Mouse (Mus musculus) neural tube, embryonic 11.5 days (tissue): ENCODE measurements at regions not wholly inside any gene's neighbourhood (a gene's known extent, or its start where the extent isn't known, plus 50 kb on each side); places are given as distances from the start of the nearest gene placed in this dataset.

Experiments
- ATAC-seq: fragments of 200-750 bp; cut with Nextera tagmentation; 2 replicates; pipeline ENCODE4 v1.8.0; 2017; ENCODE audit warnings: moderate number of reproducible peaks, mild to moderate bottlenecking, moderate TSS enrichment, moderate library complexity; ENCODE audit not compliant: insufficient read depth, low FRiP score, low TSS enrichment
- DNase-seq: peaks from one replicate; pipeline ENCODE4 v3.0.0-alpha.2; 2015; ENCODE audit warnings: low spot score
- H3K27ac ChIP-seq: fragments of 300-500 bp; sonication (generic); 2 replicates; pipeline ENCODE4 v1.5.1; 2014; ENCODE audit warnings: low read depth, mild to moderate bottlenecking, low read length
- H3K27me3 ChIP-seq: fragments of 300-500 bp; sonication (generic); 2 replicates; pipeline ENCODE4 v1.6.1; 2014; ENCODE audit warnings: mild to moderate bottlenecking, low read length, mixed read lengths; ENCODE audit not compliant: control insufficient read depth, insufficient read depth
- H3K36me3 ChIP-seq: fragments of 300-500 bp; sonication (generic); 2 replicates; pipeline ENCODE4 v1.6.1; 2014; ENCODE audit warnings: mild to moderate bottlenecking, low read length, moderate library complexity, mixed read lengths; ENCODE audit not compliant: control insufficient read depth, insufficient read depth
- H3K4me1 ChIP-seq: fragments of 300-500 bp; sonication (generic); 2 replicates; pipeline ENCODE4 v1.6.1; 2014; ENCODE audit warnings: low read length, mixed read lengths; ENCODE audit not compliant: control insufficient read depth, insufficient read depth
- H3K4me2 ChIP-seq: fragments of 300-500 bp; sonication (generic); 2 replicates; pipeline ENCODE4 v1.6.1; 2014; ENCODE audit warnings: low read depth, mild to moderate bottlenecking, moderate library complexity
- H3K4me3 ChIP-seq: fragments of 300-500 bp; sonication (generic); 2 replicates; pipeline ENCODE4 v1.5.1; 2014; ENCODE audit warnings: low read depth, low read length
- H3K9ac ChIP-seq: fragments of 300-500 bp; sonication (generic); 2 replicates; pipeline ENCODE4 v1.6.1; 2014; ENCODE audit warnings: mild to moderate bottlenecking, low read length
- H3K9me3 ChIP-seq: fragments of 300-500 bp; sonication (generic); 2 replicates; pipeline ENCODE4 v1.6.1; 2016; ENCODE audit warnings: low read length; ENCODE audit not compliant: control insufficient read depth
- WGBS: fragments of 180-500 bp; shearing (Covaris S2); extraction: QIAGEN DNeasy Blood & Tissue Kit; methylation state at CpG from one replicate; pipeline ENCODE4 v1.1.7; 2014; 5-methylcytosine and 5-hydroxymethylcytosine counted together

GRCm38 (mm10) chr6:143378126-143378525, 211.1 kb downstream of the Etnk1 start:
- Histone ChIP-seq H3K27ac (no peak overlapping the region), H3K4me3 (no peak overlapping the region), H3K9me3 (no peaks in the 10 kb centered on the region), H3K4me1 (no peaks in the 10 kb centered on the region), H3K27me3 (no peaks in the 10 kb centered on the region), H3K9ac (no peak overlapping the region), H3K36me3 (no peaks in the 10 kb centered on the region), H3K4me2 (no peak overlapping the region)
- WGBS: 94% methylated on average over 9 of the region's 9 CpGs
- no peak for DNase-seq
- ATAC-seq: no peak

GRCm38 (mm10) chr6:143380490-143380889, 213.5 kb downstream of the Etnk1 start:
- Histone ChIP-seq H3K36me3 (no peaks in the 10 kb centered on the region), H3K4me1 (no peaks in the 10 kb centered on the region), H3K9me3 (no peaks in the 10 kb centered on the region), H3K4me2 (no peak overlapping the region), H3K9ac (no peak overlapping the region), H3K27ac (no peak overlapping the region), H3K27me3 (no peaks in the 10 kb centered on the region), H3K4me3 (no peak overlapping the region)
- no peak for ATAC-seq
- no peak for DNase-seq
- 92% methylated on average over 3 of the region's 3 CpGs for WGBS

DNA sequence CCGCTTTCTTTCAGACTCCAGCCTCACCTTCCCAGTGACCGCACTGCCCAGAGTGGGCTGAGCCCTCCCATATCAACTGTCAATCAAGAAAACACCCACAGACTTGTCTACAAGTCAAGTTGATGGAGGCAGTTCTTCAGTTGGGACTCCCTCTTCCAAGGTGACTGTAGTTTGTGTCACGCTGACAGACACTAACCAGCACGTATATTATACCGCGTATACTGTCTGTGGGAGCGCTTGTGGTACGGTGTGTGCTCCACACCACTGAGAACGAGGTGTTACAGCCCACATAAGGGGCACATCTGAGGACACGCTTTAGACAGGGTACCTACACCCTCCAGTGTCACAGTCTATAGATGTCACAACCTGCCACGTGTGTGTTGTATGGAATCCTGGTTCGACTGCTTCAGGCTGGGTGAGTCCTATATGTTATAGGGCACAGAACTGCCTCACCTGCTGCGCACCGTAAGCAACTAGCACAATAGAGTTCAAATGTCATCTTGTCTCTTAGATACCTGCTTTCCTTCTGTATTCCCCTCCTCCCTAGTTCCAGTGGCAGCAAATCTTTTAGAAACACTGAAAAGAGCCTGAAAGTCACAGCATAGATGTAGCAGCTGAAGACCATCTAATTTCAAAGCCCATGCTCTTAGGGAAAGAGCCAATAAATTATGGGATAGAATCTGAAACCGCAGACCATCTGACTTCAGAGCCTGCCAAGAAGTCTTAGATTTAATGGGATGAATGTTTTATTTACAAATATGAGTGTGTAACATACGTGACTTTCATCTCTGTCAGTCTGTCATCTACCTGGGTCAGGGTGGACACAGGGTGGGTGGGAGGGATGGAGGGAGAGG, 219.8 kb downstream of the Etnk1 start:
- H3K4me1 ChIP-seq: no peaks in the 10 kb centered on the region
- no peak for ATAC-seq
- H3K9ac ChIP-seq: no peak overlapping the region
- DNase-seq: no peak
- H3K27ac ChIP-seq: no peak overlapping the region
- H3K4me2 ChIP-seq: no peak overlapping the region
- 91% methylated on average over 16 of the region's 16 CpGs for WGBS
- no peaks in the 10 kb centered on the region for H3K27me3 ChIP-seq
- no peaks in the 10 kb centered on the region for H3K36me3 ChIP-seq
- no peak overlapping the region for H3K4me3 ChIP-seq
- H3K9me3 ChIP-seq: no peaks in the 10 kb centered on the region

- Histone ChIP-seq H3K4me3 (no peak overlapping the region), H3K9me3 (no peaks in the 10 kb centered on the region), H3K4me2 (no peak overlapping the region), H3K4me1 (no peaks in the 10 kb centered on the region), H3K36me3 (no peaks in the 10 kb centered on the region), H3K27me3 (no peaks in the 10 kb centered on the region), H3K9ac (no peak overlapping the region), H3K27ac (no peak overlapping the region)
- ATAC-seq: no peak
- no peak for DNase-seq
- 80% methylated on average over 10 of the region's 10 CpGs for WGBS
These were observed 226.7 kb downstream of the Etnk1 start for GRCm38 (mm10) chr6:143393543-143394207.

DNA sequence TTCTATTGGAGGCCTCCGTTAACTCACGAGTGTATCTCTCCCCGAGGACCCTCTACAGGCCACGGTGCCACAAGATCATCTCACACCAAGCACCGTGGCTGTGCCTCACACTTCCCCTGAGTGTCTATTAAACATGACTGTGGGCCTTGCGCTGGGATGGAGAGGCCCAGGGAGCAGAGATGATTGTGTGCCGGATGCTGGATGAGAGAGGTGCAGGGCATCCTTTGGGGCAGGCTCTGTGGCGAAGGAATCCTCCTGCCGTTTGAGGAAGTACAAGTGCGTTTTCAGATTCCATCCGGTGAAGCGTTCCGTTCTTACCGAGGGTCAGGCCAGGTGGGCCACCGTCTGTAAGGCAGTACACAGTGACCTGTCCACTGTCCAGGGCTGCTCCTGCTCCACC, 227.4 kb downstream of the Etnk1 start:
- Histone ChIP-seq H3K4me3 (no peak overlapping the region), H3K4me2 (no peak overlapping the region), H3K27ac (no peak overlapping the region), H3K27me3 (no peaks in the 10 kb centered on the region), H3K4me1 (no peaks in the 10 kb centered on the region), H3K9ac (no peak overlapping the region), H3K36me3 (no peaks in the 10 kb centered on the region), H3K9me3 (no peaks in the 10 kb centered on the region)
- DNase-seq (no peak), ATAC-seq (no peak)
- 86% methylated on average over 15 of the region's 15 CpGs for WGBS

DNA sequence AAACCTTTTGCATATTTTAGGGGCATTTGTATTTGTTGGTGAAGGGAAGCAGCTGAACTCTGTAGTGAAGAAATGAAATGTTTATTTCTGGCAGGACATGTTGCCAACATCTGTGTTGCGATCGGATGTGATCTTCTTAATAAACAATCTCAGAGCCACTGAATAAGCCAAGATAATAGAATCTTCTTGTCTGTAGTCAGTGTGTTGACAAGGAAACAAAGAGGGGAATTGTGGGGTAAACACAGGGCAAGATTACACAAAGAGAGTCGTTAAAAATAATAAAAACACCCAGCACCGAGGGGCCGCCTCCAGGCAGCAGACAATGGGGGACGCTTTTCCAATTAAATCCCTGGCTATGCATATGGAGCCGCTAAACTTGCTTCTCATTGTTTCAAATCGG, 234.4 kb downstream of the Etnk1 start:
- ATAC-seq (no peak), DNase-seq (no peak)
- Histone ChIP-seq H3K4me1 (no peaks in the 10 kb centered on the region), H3K27me3 (no peaks in the 10 kb centered on the region), H3K9me3 (no peaks in the 10 kb centered on the region), H3K4me3 (no peak overlapping the region), H3K9ac (no peak overlapping the region), H3K36me3 (no peaks in the 10 kb centered on the region), H3K27ac (no peak overlapping the region), H3K4me2 (no peak overlapping the region)
- WGBS: 46% methylated on average over 8 of the region's 8 CpGs

DNA sequence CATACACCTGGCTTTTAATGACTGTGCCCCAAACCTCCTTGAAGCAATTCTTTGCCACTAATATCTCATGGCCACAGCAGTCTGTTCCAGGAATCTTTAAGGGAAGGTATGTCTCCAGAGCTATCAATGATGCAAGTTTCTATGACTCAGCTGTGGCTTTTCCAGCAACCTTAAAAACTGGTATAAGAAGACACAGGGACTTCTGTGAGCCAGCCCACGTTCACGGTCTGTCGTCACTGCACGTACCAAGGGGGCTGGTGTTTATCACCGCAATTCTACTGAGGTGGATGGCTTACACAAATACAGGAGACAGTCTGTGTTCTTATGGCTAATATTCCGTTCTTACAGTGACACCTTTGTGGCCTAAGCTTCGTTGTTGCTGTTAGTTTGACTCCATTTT, 234.9 kb downstream of the Etnk1 start:
- Histone ChIP-seq H3K9ac (no peak overlapping the region), H3K9me3 (no peaks in the 10 kb centered on the region), H3K27me3 (no peaks in the 10 kb centered on the region), H3K36me3 (no peaks in the 10 kb centered on the region), H3K4me3 (no peak overlapping the region), H3K27ac (no peak overlapping the region), H3K4me2 (no peak overlapping the region), H3K4me1 (0 out of 2 replicates have a peak, but pooled peaks cover 3% of the 10 kb centered on the region)
- ATAC-seq (no peak), DNase-seq (no peak)
- 86% methylated on average over 7 of the region's 7 CpGs for whole genome bisulfite sequencing

GRCm38 (mm10) chr6:143402766-143403165, 235.7 kb downstream of the Etnk1 start:
- no peaks in the 10 kb centered on the region for H3K27me3 ChIP-seq
- DNase-seq (no peak), ATAC-seq (no peak)
- H3K9ac ChIP-seq: no peak overlapping the region
- H3K36me3 ChIP-seq: no peaks in the 10 kb centered on the region
- H3K4me2 ChIP-seq: no peak overlapping the region
- no peak overlapping the region for H3K27ac ChIP-seq
- 79% methylated on average over 7 of the region's 7 CpGs for WGBS
- H3K4me1 ChIP-seq: 0 out of 2 replicates have a peak, but pooled peaks cover 5% of the 10 kb centered on the region
- no peaks in the 10 kb centered on the region for H3K9me3 ChIP-seq
- no peak overlapping the region for H3K4me3 ChIP-seq

GRCm38 (mm10) chr6:143404521-143404920, 237.5 kb downstream of the Etnk1 start:
- H3K4me2 ChIP-seq: no peak overlapping the region
- H3K36me3 ChIP-seq: no peaks in the 10 kb centered on the region
- no peak for ATAC-seq
- no peak overlapping the region for H3K4me3 ChIP-seq
- no peaks in the 10 kb centered on the region for H3K9me3 ChIP-seq
- no peak overlapping the region for H3K9ac ChIP-seq
- 90% methylated on average over 4 of the region's 4 CpGs for WGBS
- H3K27me3 ChIP-seq: no peaks in the 10 kb centered on the region
- H3K4me1 ChIP-seq: 0 out of 2 replicates have a peak, but pooled peaks cover 5% of the 10 kb centered on the region
- no peak for DNase-seq
- H3K27ac ChIP-seq: no peak overlapping the region
